Mouse (Mus musculus): ENCODE results near the gene Prdx3. TPM values are rescaled to one million over a fixed set of nuclear protein-coding genes. Genes with fewer than 3 reads are reported as not detected.

Prdx3 gene
- polyA plus RNA-seq, 1 experiment from 2014 or later, result 139 TPM

GRCm38 (mm10) chr19:60895251-60895880 lies 21.0 kb upstream of the Prdx3 start:
- H3K9me3 ChIP-seq (ENCODE audit: control insufficient read depth, low read length), result no peaks in the 10 kb centered on the region
- WGBS, result 27% methylated on average over 3 of the region's 3 CpGs

GRCm38 (mm10) chr19:60891934-60892547 lies 17.7 kb upstream of the Prdx3 start:
- no peaks in the 10 kb centered on the region for H3K27me3 ChIP-seq (ENCODE audit: control insufficient read depth, insufficient read depth, low read length)
- no peak overlapping the region for H3K9ac ChIP-seq (ENCODE audit: low read depth, low read length)
- no peak overlapping the region; the same call in 1 of the 2 replicates for H3K4me2 ChIP-seq (replicated peaks; ENCODE audit: low read depth, low read length)
- no peaks in the 10 kb centered on the region for H3K36me3 ChIP-seq (ENCODE audit: control insufficient read depth, insufficient read depth, low read length)
- no peaks in the 10 kb centered on the region for H3K9me3 ChIP-seq (ENCODE audit: control insufficient read depth, low read length)
- no peak for ATAC-seq (ENCODE audit: low FRiP score, low TSS enrichment)
- H3K4me3 ChIP-seq (ENCODE audit: low read length), result peak overlapping the region; percentile 85; the same call in 1 of the 2 replicates
- H3K4me1 ChIP-seq (ENCODE audit: control insufficient read depth, insufficient read depth, low read length), result peaks cover 6% of the 10 kb centered on the region; the same call in 1 of the 2 replicates
- WGBS, result 38% methylated on average over 1 of the region's 1 CpGs
- no peak overlapping the region for H3K27ac ChIP-seq (ENCODE audit: low read depth, low read length)

More at GRCm38 (mm10) chr19:60895251-60895880, 21.0 kb upstream of the Prdx3 start:
- no peak overlapping the region for H3K4me2 ChIP-seq (replicated peaks; ENCODE audit: low read depth, low read length)
- no peak for ATAC-seq (ENCODE audit: low FRiP score, low TSS enrichment)
- no peak overlapping the region for H3K4me3 ChIP-seq (ENCODE audit: low read length)
- no peaks in the 10 kb centered on the region for H3K27me3 ChIP-seq (ENCODE audit: control insufficient read depth, insufficient read depth, low read length)
- no peaks in the 10 kb centered on the region for H3K36me3 ChIP-seq (ENCODE audit: control insufficient read depth, insufficient read depth, low read length)
- no peak overlapping the region for H3K27ac ChIP-seq (ENCODE audit: low read depth, low read length)
- H3K9ac ChIP-seq (ENCODE audit: low read depth, low read length), result no peak overlapping the region
- H3K4me1 ChIP-seq (ENCODE audit: control insufficient read depth, insufficient read depth, low read length), result peaks cover 6% of the 10 kb centered on the region; the same call in 1 of the 2 replicates

GRCm38 (mm10) chr19:60891123-60891470 lies 16.7 kb upstream of the Prdx3 start:
- Histone ChIP-seq H3K9me3 (ENCODE audit: control insufficient read depth, low read length) (no peaks in the 10 kb centered on the region), H3K27ac (ENCODE audit: low read depth, low read length) (no peak overlapping the region), H3K4me2 (replicated peaks; ENCODE audit: low read depth, low read length) (peak overlapping the region; percentile 81), H3K9ac (ENCODE audit: low read depth, low read length) (peak overlapping the region; percentile 89; the same call in 1 of the 2 replicates), H3K4me1 (ENCODE audit: control insufficient read depth, insufficient read depth, low read length) (peaks cover 6% of the 10 kb centered on the region; the same call in 1 of the 2 replicates), H3K36me3 (ENCODE audit: control insufficient read depth, insufficient read depth, low read length) (no peaks in the 10 kb centered on the region), H3K4me3 (ENCODE audit: low read length) (peak overlapping the region; percentile 85), H3K27me3 (ENCODE audit: control insufficient read depth, insufficient read depth, low read length) (no peaks in the 10 kb centered on the region)
- WGBS, result 10% methylated on average over 4 of the region's 5 CpGs
- ATAC-seq (ENCODE audit: low FRiP score, low TSS enrichment), result no peak

- H3K27ac ChIP-seq (ENCODE audit: low read depth, low read length), result peak overlapping the region; percentile 96; the same call in 1 of the 2 replicates
- peak overlapping the region; percentile 81 for H3K4me2 ChIP-seq (replicated peaks; ENCODE audit: low read depth, low read length)
- peak overlapping the region; percentile 85 for H3K4me3 ChIP-seq (ENCODE audit: low read length)
- peak; percentile 36 for ATAC-seq (ENCODE audit: low FRiP score, low TSS enrichment)
- no peaks in the 10 kb centered on the region for H3K9me3 ChIP-seq (ENCODE audit: control insufficient read depth, low read length)
- peak overlapping the region; percentile 89 for H3K9ac ChIP-seq (ENCODE audit: low read depth, low read length)
- H3K27me3 ChIP-seq (ENCODE audit: control insufficient read depth, insufficient read depth, low read length), result no peaks in the 10 kb centered on the region
- WGBS, result under 1% methylated on average over 41 of the region's 41 CpGs
- no peaks in the 10 kb centered on the region for H3K36me3 ChIP-seq (ENCODE audit: control insufficient read depth, insufficient read depth, low read length)
- peaks cover 6% of the 10 kb centered on the region; the same call in 1 of the 2 replicates for H3K4me1 ChIP-seq (ENCODE audit: control insufficient read depth, insufficient read depth, low read length)
Measured at GRCm38 (mm10) chr19:60890391-60891122, 16.2 kb upstream of the Prdx3 start.

GRCm38 (mm10) chr19:60889714-60890315 lies 15.5 kb upstream of the Prdx3 start, which contains the start of gene Grk5:
Gene Grk5 (plus strand): TSS chr19:60889749.
- peaks cover 6% of the 10 kb centered on the region; the same call in 1 of the 2 replicates for H3K4me1 ChIP-seq (ENCODE audit: control insufficient read depth, insufficient read depth, low read length)
- no peaks in the 10 kb centered on the region for H3K27me3 ChIP-seq (ENCODE audit: control insufficient read depth, insufficient read depth, low read length)
- peak within 1 kb of the TSS; percentile 96 for H3K27ac ChIP-seq (ENCODE audit: low read depth, low read length)
- peak; percentile 98 for ATAC-seq (ENCODE audit: low FRiP score, low TSS enrichment)
- no peaks in the 10 kb centered on the region for H3K9me3 ChIP-seq (ENCODE audit: control insufficient read depth, low read length)
- peak within 1 kb of the TSS; percentile 81 for H3K4me2 ChIP-seq (replicated peaks; ENCODE audit: low read depth, low read length)
- H3K9ac ChIP-seq (ENCODE audit: low read depth, low read length), result peak within 1 kb of the TSS; percentile 89
- WGBS, result 0% methylated on average over 51 of the region's 55 CpGs
- peak within 1 kb of the TSS; percentile 85 for H3K4me3 ChIP-seq (ENCODE audit: low read length)
- no peaks in the 10 kb centered on the region for H3K36me3 ChIP-seq (ENCODE audit: control insufficient read depth, insufficient read depth, low read length)

- H3K4me3 ChIP-seq (ENCODE audit: low read length), result peak overlapping the region; percentile 85
- ATAC-seq (ENCODE audit: low FRiP score, low TSS enrichment), result peak; percentile 48; the same call in 1 of the 2 replicates
- H3K4me2 ChIP-seq (replicated peaks; ENCODE audit: low read depth, low read length), result peak overlapping the region; percentile 81
- no peaks in the 10 kb centered on the region for H3K9me3 ChIP-seq (ENCODE audit: control insufficient read depth, low read length)
- H3K4me1 ChIP-seq (ENCODE audit: control insufficient read depth, insufficient read depth, low read length), result peaks cover 6% of the 10 kb centered on the region; the same call in 1 of the 2 replicates
- H3K9ac ChIP-seq (ENCODE audit: low read depth, low read length), result peak overlapping the region; percentile 89
- H3K27ac ChIP-seq (ENCODE audit: low read depth, low read length), result peak overlapping the region; percentile 96
- no peaks in the 10 kb centered on the region for H3K36me3 ChIP-seq (ENCODE audit: control insufficient read depth, insufficient read depth, low read length)
- 7% methylated on average over 17 of the region's 17 CpGs for WGBS
- no peaks in the 10 kb centered on the region for H3K27me3 ChIP-seq (ENCODE audit: control insufficient read depth, insufficient read depth, low read length)
Measured at GRCm38 (mm10) chr19:60889101-60889713, 14.9 kb upstream of the Prdx3 start.

GRCm38 (mm10) chr19:60887637-60888036 lies 13.3 kb upstream of the Prdx3 start:
- H3K4me2 ChIP-seq (replicated peaks; ENCODE audit: low read depth, low read length), result no peak overlapping the region
- H3K4me1 ChIP-seq (ENCODE audit: control insufficient read depth, insufficient read depth, low read length), result peaks cover 6% of the 10 kb centered on the region; the same call in 1 of the 2 replicates
- H3K4me3 ChIP-seq (ENCODE audit: low read length), result no peak overlapping the region
- H3K27ac ChIP-seq (ENCODE audit: low read depth, low read length), result no peak overlapping the region
- WGBS, result 86% methylated on average over 2 of the region's 2 CpGs
- ATAC-seq (ENCODE audit: low FRiP score, low TSS enrichment), result no peak
- no peaks in the 10 kb centered on the region for H3K27me3 ChIP-seq (ENCODE audit: control insufficient read depth, insufficient read depth, low read length)
- no peaks in the 10 kb centered on the region for H3K36me3 ChIP-seq (ENCODE audit: control insufficient read depth, insufficient read depth, low read length)
- no peak overlapping the region for H3K9ac ChIP-seq (ENCODE audit: low read depth, low read length)
- no peaks in the 10 kb centered on the region for H3K9me3 ChIP-seq (ENCODE audit: control insufficient read depth, low read length)

- peak; percentile 77; the same call in 1 of the 2 replicates for ATAC-seq (ENCODE audit: low FRiP score, low TSS enrichment)
- Histone ChIP-seq H3K4me3 (ENCODE audit: low read length) (no peak overlapping the region), H3K9ac (ENCODE audit: low read depth, low read length) (no peak overlapping the region), H3K4me1 (ENCODE audit: control insufficient read depth, insufficient read depth, low read length) (no peaks in the 10 kb centered on the region), H3K4me2 (replicated peaks; ENCODE audit: low read depth, low read length) (no peak overlapping the region), H3K27me3 (ENCODE audit: control insufficient read depth, insufficient read depth, low read length) (no peaks in the 10 kb centered on the region), H3K27ac (ENCODE audit: low read depth, low read length) (no peak overlapping the region), H3K36me3 (ENCODE audit: control insufficient read depth, insufficient read depth, low read length) (no peaks in the 10 kb centered on the region), H3K9me3 (ENCODE audit: control insufficient read depth, low read length) (no peaks in the 10 kb centered on the region)
- 11% methylated on average over 3 of the region's 3 CpGs for WGBS
Measured at GRCm38 (mm10) chr19:60883129-60883528, 8.8 kb upstream of the Prdx3 start.
